Mouse (Mus musculus) Patski (cell line): Measurements from ENCODE around the gene Peli1. TPM values are rescaled to one million over a fixed set of nuclear protein-coding genes. Genes with fewer than 3 reads are reported as not detected.

Experiments
- ATAC-seq: fragments of 100-300 bp; one replicate; pipeline ENCODE4 v1.8.0; 2021
- CTCF ChIA-PET: fragments of 350-600 bp; sonication (Branson Sonifier 250); formaldehyde crosslinking; loops from one replicate; lab custom pipeline; 2022; ENCODE audit warnings: inconsistent platforms; lab: Charles Lee
- POLR2A ChIA-PET: fragments of 350-600 bp; sonication (Branson Sonifier 250); formaldehyde crosslinking; loops from one replicate; lab custom pipeline; 2022; ENCODE audit warnings: antibody characterized with exemption, inconsistent platforms; lab: Charles Lee
- DNase-seq: peaks from one replicate; pipeline ENCODE4 v3.0.0-alpha.2; 2011; ENCODE audit warnings: low read depth, low spot score
- H3K27me3 ChIP-seq: fragments of 371-371 bp; one replicate; pipeline ENCODE4 v1.5.1; 2021
- CTCF ChIP-seq: fragments of 100-300 bp; IDR thresholded peaks from one replicate; pipeline ENCODE4 v1.5.1; 2021
- in situ Hi-C: fragments of 300-500 bp; cut with MboI; formaldehyde crosslinking; loops from 3 replicates; pipeline ENCODE4 v1.11.1; 2018; ENCODE audit warnings: low pct_unique_long_range_greater_than_20kb, mixed read lengths
- polyA plus RNA-seq: library from polyadenylated mRNA; unstranded; gene quantifications from one replicate; pipeline ENCODE4 v1.2.3, GENCODE M21; 2021

Gene Peli1
- polyA plus RNA-seq, 1 experiment from 2014 or later, result 13.1 TPM

GRCm38 (mm10) chr11:21061075-21061403 is 30.1 kb upstream of the Peli1 start:
- in situ Hi-C loops, result no loop called here
- ChIA-PET POLR2A (no interaction called here), CTCF (interaction anchor here (0.7 kb wide), 2 partner anchors 9 to 35 kb away, joined by 3 read pairs; no protein-coding TSS in a partner anchor)
- no peak for TF ChIP-seq CTCF
- DNase-seq (no peak), ATAC-seq (no peak)
- H3K27me3 ChIP-seq, result no peaks in the 10 kb centered on the region

GRCm38 (mm10) chr11:21061431-21061830 is 29.7 kb upstream of the Peli1 start:
- ChIA-PET POLR2A (no interaction called here), CTCF (interaction anchor here (0.7 kb wide), 1 partner anchor 36 kb away, joined by 3 read pairs; no protein-coding TSS in a partner anchor)
- in situ Hi-C loops, result no loop called here
- H3K27me3 ChIP-seq, result no peaks in the 10 kb centered on the region
- ATAC-seq (no peak), DNase-seq (no peak)
- TF ChIP-seq CTCF, result no peak

- CTCF ChIA-PET, result no interaction called here
- in situ Hi-C loops, result no loop called here
- no peaks in the 10 kb centered on the region for H3K27me3 ChIP-seq
- ATAC-seq (no peak), DNase-seq (no peak)
- POLR2A ChIA-PET, result no interaction called here
- TF ChIP-seq CTCF, result no peak
Measured at GRCm38 (mm10) chr11:21062071-21062470, 29.0 kb upstream of the Peli1 start.

GRCm38 (mm10) chr11:21063271-21063670 is 27.8 kb upstream of the Peli1 start:
- CTCF ChIA-PET, result no interaction called here
- no peak for TF ChIP-seq CTCF
- ATAC-seq, result no peak
- in situ Hi-C loops, result no loop called here
- no peaks in the 10 kb centered on the region for H3K27me3 ChIP-seq
- POLR2A ChIA-PET, result no interaction called here
- no peak for DNase-seq

- in situ Hi-C loops, result loop anchor here (5.0 kb wide), 1 partner anchor 72 kb away; no protein-coding TSS in a partner anchor
- ChIA-PET CTCF (no interaction called here), POLR2A (no interaction called here)
- TF ChIP-seq CTCF, result no peak
- H3K27me3 ChIP-seq, result peaks cover 9% of the 10 kb centered on the region
- no peak for DNase-seq
- no peak for ATAC-seq
Measured at GRCm38 (mm10) chr11:21079400-21079799, 11.7 kb upstream of the Peli1 start.

DNA sequence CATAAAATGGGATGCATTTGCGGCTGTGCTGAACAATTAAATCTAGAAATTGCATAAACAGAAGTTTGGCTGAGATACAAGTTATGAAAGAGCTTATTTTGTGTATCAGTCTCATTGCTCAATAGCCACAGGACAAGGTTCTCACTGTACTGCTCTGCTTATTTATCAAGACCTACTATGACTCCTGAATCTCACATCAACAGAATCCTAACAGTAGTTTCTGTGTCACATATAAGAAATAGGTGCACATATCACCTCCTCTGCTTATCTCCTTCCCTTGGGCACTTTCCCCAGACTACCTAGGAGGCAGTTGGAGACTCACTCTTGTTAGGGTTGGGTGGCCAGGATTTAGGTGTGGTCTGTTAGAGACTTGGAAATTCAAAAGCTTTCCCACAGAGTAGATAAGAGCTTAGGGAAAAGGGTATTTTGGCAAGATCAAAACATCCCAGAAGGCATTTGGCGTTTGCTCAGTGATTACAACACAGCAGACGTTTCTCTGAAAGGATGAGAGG is 11.2 kb upstream of the Peli1 start:
- no peak for ATAC-seq
- DNase-seq, result no peak
- TF ChIP-seq CTCF, result no peak
- H3K27me3 ChIP-seq, result peaks cover 9% of the 10 kb centered on the region
- in situ Hi-C loops, result loop anchor here (5.0 kb wide), 1 partner anchor 73 kb away; no protein-coding TSS in a partner anchor
- ChIA-PET CTCF (no interaction called here), POLR2A (no interaction called here)

DNA sequence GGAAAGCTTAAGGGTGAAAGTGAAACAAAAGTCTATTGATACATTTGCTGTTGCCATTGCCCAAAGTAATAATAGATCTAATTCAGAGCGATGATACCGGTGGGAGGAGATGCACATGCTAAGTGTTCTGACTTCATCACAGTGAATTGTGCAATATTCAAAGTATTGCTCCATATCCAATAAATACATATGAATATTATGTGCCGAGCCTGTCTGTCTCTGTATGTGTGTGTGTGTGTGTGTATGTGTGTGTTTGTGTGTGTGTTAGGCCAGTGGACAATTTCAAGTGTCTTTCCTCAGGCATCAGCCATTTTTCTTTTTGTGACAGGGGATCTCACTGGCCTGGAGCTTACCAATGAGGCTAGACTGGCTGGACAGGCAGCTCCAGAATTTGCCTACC is 9.9 kb upstream of the Peli1 start:
- ChIA-PET POLR2A (interaction anchor here (0.7 kb wide), 1 partner anchor 436 kb away, joined by 4 read pairs; no protein-coding TSS in a partner anchor), CTCF (no interaction called here)
- TF ChIP-seq CTCF, result no peak
- ATAC-seq (no peak), DNase-seq (no peak)
- peaks cover 4% of the 10 kb centered on the region for H3K27me3 ChIP-seq
- in situ Hi-C loops, result no loop called here

GRCm38 (mm10) chr11:21082711-21083110 is 8.4 kb upstream of the Peli1 start:
- in situ Hi-C loops, result no loop called here
- H3K27me3 ChIP-seq, result peaks cover 4% of the 10 kb centered on the region
- no peak for ATAC-seq
- ChIA-PET POLR2A (no interaction called here), CTCF (no interaction called here)
- no peak for TF ChIP-seq CTCF
- no peak for DNase-seq

DNA sequence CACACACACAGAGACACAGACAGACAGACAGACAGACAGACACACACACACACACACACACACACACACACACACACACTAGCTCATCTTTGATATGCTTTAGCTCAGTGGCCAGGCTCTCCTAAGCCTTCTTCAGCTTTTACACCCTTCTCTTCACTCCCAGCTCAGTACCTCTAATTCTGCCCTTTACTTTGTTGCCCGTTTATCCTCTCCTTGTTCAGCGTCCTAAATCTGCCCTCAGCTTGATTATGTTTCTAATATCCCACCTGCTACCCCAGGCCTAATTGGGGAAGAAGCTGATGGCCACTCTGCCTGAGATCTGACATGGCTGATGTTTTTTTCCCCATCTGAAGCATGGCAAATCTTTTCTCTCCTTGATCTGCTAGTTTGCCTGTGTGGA is 2.7 kb upstream of the Peli1 start:
- H3K27me3 ChIP-seq, result no peaks in the 10 kb centered on the region
- CTCF ChIA-PET, result no interaction called here
- DNase-seq (no peak), ATAC-seq (no peak)
- POLR2A ChIA-PET, result no interaction called here
- in situ Hi-C loops, result no loop called here
- TF ChIP-seq CTCF, result no peak

DNA sequence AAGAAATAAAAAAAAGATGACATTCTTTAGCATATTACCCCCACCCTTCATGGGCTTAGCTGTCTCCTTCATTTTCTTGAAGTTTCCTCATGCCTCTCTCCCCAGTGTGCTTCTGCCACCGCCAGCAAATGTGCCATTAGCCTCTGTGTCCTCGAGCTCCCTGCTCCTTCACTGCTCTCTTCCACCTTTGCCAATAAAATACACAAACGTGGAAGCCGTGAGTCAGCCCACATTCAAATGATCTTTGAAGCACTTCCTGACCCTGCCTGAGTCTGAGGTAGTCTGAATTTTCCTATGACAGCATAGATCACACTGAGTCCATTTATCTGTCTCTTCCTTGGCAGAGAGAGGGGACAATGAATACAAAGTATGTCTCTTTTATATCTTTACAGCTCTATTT is 1.5 kb upstream of the Peli1 start:
- no peak for DNase-seq
- no peak for TF ChIP-seq CTCF
- no peaks in the 10 kb centered on the region for H3K27me3 ChIP-seq
- in situ Hi-C loops, result no loop called here
- no peak for ATAC-seq
- ChIA-PET CTCF (no interaction called here), POLR2A (no interaction called here)

- peak; percentile 58 for ATAC-seq
Measured at GRCm38 (mm10) chr11:21091428-21092405, 626 bp downstream of the Peli1 start.

More at GRCm38 (mm10) chr11:21091428-21092405, 626 bp downstream of the Peli1 start:
- no peak for TF ChIP-seq CTCF
- no peak for DNase-seq
- in situ Hi-C loops, result loop anchor here (5.0 kb wide), 1 partner anchor 151 kb away; no protein-coding TSS in a partner anchor
- POLR2A ChIA-PET, result interaction anchor here (0.6 to 1.1 kb wide), 4 partner anchors 39 to 156 kb away, joined by 3 to 5 read pairs (median 3); no protein-coding TSS in a partner anchor
- no peaks in the 10 kb centered on the region for H3K27me3 ChIP-seq
- CTCF ChIA-PET, result no interaction called here
